Mouse (Mus musculus): ENCODE measurements at regions not wholly inside any gene's neighbourhood (a gene's known extent, or its start where the extent isn't known, plus 50 kb on each side); places are given as distances from the start of the nearest gene placed in this dataset.
"Not testable (repeated sequence)": the region's sequence is repeated elsewhere in the genome, so short reads cannot be mapped to it uniquely, and the experiment has no call there.

- DNase-seq (ENCODE audit: low read depth, low spot score), result no peak
Measured at GRCm38 (mm10) chr3:69669541-69669940, 52.2 kb upstream of the Nmd3 start.

- DNase-seq (ENCODE audit: low read depth, low spot score), result no peak
Measured at GRCm38 (mm10) chr3:69667820-69668219, 54.0 kb upstream of the Nmd3 start.

- DNase-seq (ENCODE audit: low read depth, low spot score), result no peak
Measured at GRCm38 (mm10) chr3:69667359-69667758, 54.4 kb upstream of the Nmd3 start.

GRCm38 (mm10) chr3:69664277-69664676 lies 57.5 kb upstream of the Nmd3 start:
- no peak for DNase-seq (ENCODE audit: low read depth, low spot score)

GRCm38 (mm10) chr3:69658185-69658584 lies 59.4 kb upstream of the B3galnt1 start:
- no peak for DNase-seq (ENCODE audit: low read depth, low spot score)

GRCm38 (mm10) chr3:69657570-69657969 lies 58.8 kb upstream of the B3galnt1 start:
- no peak for DNase-seq (ENCODE audit: low read depth, low spot score)

GRCm38 (mm10) chr3:69655651-69656050 lies 56.9 kb upstream of the B3galnt1 start:
- peak; percentile 19 for DNase-seq (ENCODE audit: low read depth, low spot score)

GRCm38 (mm10) chr3:69655001-69655400 lies 56.2 kb upstream of the B3galnt1 start:
- DNase-seq (ENCODE audit: low read depth, low spot score), result peak; percentile 11

- not testable (repeated sequence) for DNase-seq (ENCODE audit: low read depth, low spot score)
Measured at GRCm38 (mm10) chr3:69653361-69653760, 54.6 kb upstream of the B3galnt1 start.

GRCm38 (mm10) chr3:69649561-69649960 lies 50.8 kb upstream of the B3galnt1 start:
- no peak for DNase-seq (ENCODE audit: low read depth, low spot score)

All from mesoderm, embryonic 11.5 days (tissue).